Mouse (Mus musculus) C2C12 (cell line): Measurements from ENCODE around the gene Ablim2. TPM values are rescaled to one million over a fixed set of nuclear protein-coding genes. Genes with fewer than 3 reads are reported as not detected.

Experiments
- H3K27me3 ChIP-seq: one replicate; pipeline ENCODE4 v1.6.1; 2011; ENCODE audit not compliant: control insufficient read depth, insufficient read depth, insufficient read length
- H3K36me3 ChIP-seq: one replicate; pipeline ENCODE4 v1.6.1; 2011; ENCODE audit not compliant: control insufficient read depth, insufficient read depth
- H3K4me3 ChIP-seq: one replicate; pipeline ENCODE4 v1.5.1; 2011; ENCODE audit warnings: mild to moderate bottlenecking, control low read depth; ENCODE audit not compliant: poor library complexity, insufficient read depth, severe bottlenecking
- H3K79me2 ChIP-seq: one replicate; pipeline ENCODE4 v1.6.1; 2011; ENCODE audit not compliant: control insufficient read depth, insufficient read depth
- H3K79me3 ChIP-seq: one replicate; pipeline ENCODE4 v1.6.1; 2011; ENCODE audit warnings: low read depth, control low read depth
- H3ac ChIP-seq: one replicate; pipeline ENCODE3; 2011; ENCODE audit warnings: low read depth; ENCODE audit not compliant: control insufficient read depth, insufficient read length
- CEBPB ChIP-seq: IDR thresholded peaks from one replicate; pipeline ENCODE4 v1.6.1; 2011; ENCODE audit warnings: low read depth, mild to moderate bottlenecking, control low read depth, moderate library complexity
- CTCF ChIP-seq: IDR thresholded peaks from one replicate; pipeline ENCODE4 v1.5.1; 2011; ENCODE audit not compliant: control insufficient read depth, insufficient read depth, insufficient read length
- FOSL1 ChIP-seq: IDR thresholded peaks from one replicate; pipeline ENCODE4 v1.8.0; 2011; ENCODE audit warnings: mild to moderate bottlenecking, low read length; ENCODE audit not compliant: poor library complexity, insufficient read depth, severe bottlenecking
- MAX ChIP-seq: IDR thresholded peaks from one replicate; pipeline ENCODE4 v1.6.1; 2011; ENCODE audit warnings: mild to moderate bottlenecking, control low read depth
- MYOD1 ChIP-seq: IDR thresholded peaks from one replicate; pipeline ENCODE4 v1.6.1; 2011; ENCODE audit warnings: low read depth; ENCODE audit not compliant: control insufficient read depth, insufficient read length
- MYOG ChIP-seq: IDR thresholded peaks from one replicate; pipeline ENCODE4 v1.6.1; 2011; ENCODE audit not compliant: control insufficient read depth, insufficient read length; ENCODE audit errors: extremely low read depth
- USF1 ChIP-seq: IDR thresholded peaks from one replicate; pipeline ENCODE4 v1.6.1; 2011; ENCODE audit warnings: low read depth, mild to moderate bottlenecking, control low read depth, moderate library complexity
- polyA plus RNA-seq: library from polyadenylated mRNA; unstranded; fragments of >200 nt; fragmentation: generic; extraction: Trizol; gene quantifications from one replicate; pipeline ENCODE4 v1.2.1, GENCODE M21; 2012; ENCODE audit warnings: missing spikeins

Gene Ablim2
- polyA plus RNA-seq, 1 experiment: 0.08 TPM

- Histone ChIP-seq H3ac (no peak overlapping the region), H3K27me3 (no peaks in the 10 kb centered on the region), H3K79me3 (peaks cover 45% of the 10 kb centered on the region), H3K4me3 (no peak overlapping the region), H3K79me2 (peaks cover 92% of the 10 kb centered on the region), H3K36me3 (peaks cover 4% of the 10 kb centered on the region)
- no peak for TF ChIP-seq USF1
- peak; percentile 32 for TF ChIP-seq MYOD1
Measured at GRCm38 (mm10) chr5:35921595-35922254, 164.0 kb downstream of the Ablim2 start.

- TF ChIP-seq USF1 (peak; percentile 87), MAX (no peak)
- no peaks in the 10 kb centered on the region for H3K27me3 ChIP-seq
- no peak overlapping the region for H3ac ChIP-seq
- H3K79me2 ChIP-seq: peaks cover 92% of the 10 kb centered on the region
- peaks cover 4% of the 10 kb centered on the region for H3K36me3 ChIP-seq
- H3K4me3 ChIP-seq: no peak overlapping the region
- H3K79me3 ChIP-seq: peaks cover 42% of the 10 kb centered on the region
Measured at GRCm38 (mm10) chr5:35923448-35923847, 165.8 kb downstream of the Ablim2 start.

GRCm38 (mm10) chr5:35925171-35925634, 167.5 kb downstream of the Ablim2 start:
- peaks cover 92% of the 10 kb centered on the region for H3K79me2 ChIP-seq
- H3K79me3 ChIP-seq: peaks cover 48% of the 10 kb centered on the region
- H3K36me3 ChIP-seq: peaks cover 7% of the 10 kb centered on the region
- H3K4me3 ChIP-seq: no peak overlapping the region
- TF ChIP-seq MYOG (no peak), MYOD1 (no peak), CEBPB (no peak), MAX (no peak), USF1 (no peak), FOSL1 (no peak), CTCF (no peak)
- no peak overlapping the region for H3ac ChIP-seq
- H3K27me3 ChIP-seq: no peaks in the 10 kb centered on the region

- H3K36me3 ChIP-seq: peaks cover 7% of the 10 kb centered on the region
- H3K79me3 ChIP-seq: peaks cover 46% of the 10 kb centered on the region
- TF ChIP-seq USF1 (no peak), MYOG (no peak)
- H3K4me3 ChIP-seq: no peak overlapping the region
- no peak overlapping the region for H3ac ChIP-seq
- H3K79me2 ChIP-seq: peaks cover 91% of the 10 kb centered on the region
- no peaks in the 10 kb centered on the region for H3K27me3 ChIP-seq
Measured at GRCm38 (mm10) chr5:35926511-35926910, 168.8 kb downstream of the Ablim2 start.

GRCm38 (mm10) chr5:35931296-35931695, 173.6 kb downstream of the Ablim2 start:
- H3K36me3 ChIP-seq: peaks cover 8% of the 10 kb centered on the region
- H3K79me3 ChIP-seq: peaks cover 30% of the 10 kb centered on the region
- no peak overlapping the region for H3ac ChIP-seq
- no peaks in the 10 kb centered on the region for H3K27me3 ChIP-seq
- H3K79me2 ChIP-seq: peaks cover 84% of the 10 kb centered on the region
- no peak overlapping the region for H3K4me3 ChIP-seq
- no peak for TF ChIP-seq USF1
- no peak for TF ChIP-seq MYOG
- TF ChIP-seq MAX: no peak
- TF ChIP-seq CEBPB: no peak
- TF ChIP-seq MYOD1: no peak
- TF ChIP-seq CTCF: no peak
- no peak for TF ChIP-seq FOSL1

GRCm38 (mm10) chr5:35933059-35933458, 175.4 kb downstream of the Ablim2 start:
- peaks cover 12% of the 10 kb centered on the region for H3K36me3 ChIP-seq
- no peak overlapping the region for H3ac ChIP-seq
- no peak overlapping the region for H3K4me3 ChIP-seq
- H3K27me3 ChIP-seq: no peaks in the 10 kb centered on the region
- TF ChIP-seq USF1: no peak
- TF ChIP-seq FOSL1: no peak
- no peak for TF ChIP-seq MYOD1
- H3K79me2 ChIP-seq: peaks cover 67% of the 10 kb centered on the region
- H3K79me3 ChIP-seq: peaks cover 21% of the 10 kb centered on the region

Other genes with a start within 250 kb of the Ablim2 start
- 0.77 TPM for gene Cpz, start 232.2 kb upstream of the Ablim2 start, polyA plus RNA-seq
- gene Trmt44, start 182.8 kb upstream of the Ablim2 start, polyA plus RNA-seq: 6.8 TPM
- 8.6 TPM for gene Acox3, start 174.8 kb upstream of the Ablim2 start, polyA plus RNA-seq
- 12.0 TPM for gene Htra3, start 78.1 kb upstream of the Ablim2 start, polyA plus RNA-seq
- 0.20 TPM for gene Sh3tc1, start 17.9 kb upstream of the Ablim2 start, polyA plus RNA-seq
- gene Afap1, start 135.4 kb downstream of the Ablim2 start, polyA plus RNA-seq: 9.5 TPM